Mouse (Mus musculus) liver, adult 10 weeks (tissue): ENCODE results near the gene Tmem87b. TPM values are rescaled to one million over a fixed set of nuclear protein-coding genes. Genes with fewer than 3 reads are reported as not detected.

Experiments
- polyA plus RNA-seq: library from polyadenylated mRNA; stranded (reverse); fragments of 350-450 nt; fragmentation: Illumina TruSeq; extraction: RNeasy Lipid Tissue Mini Kit (QIAGEN cat#74804); gene quantifications from one replicate; pipeline ENCODE4 v1.2.3, GENCODE M21; 2014; ENCODE audit warnings: low read depth, low replicate concordance

Gene Tmem87b
- polyA plus RNA-seq = 22.0 TPM

GRCm38 (mm10) chr2:128817786-128818681 lies at the start of gene Tmem87b:
Gene Tmem87b, plus strand, starts transcription at chr2:128818118.

DNA sequence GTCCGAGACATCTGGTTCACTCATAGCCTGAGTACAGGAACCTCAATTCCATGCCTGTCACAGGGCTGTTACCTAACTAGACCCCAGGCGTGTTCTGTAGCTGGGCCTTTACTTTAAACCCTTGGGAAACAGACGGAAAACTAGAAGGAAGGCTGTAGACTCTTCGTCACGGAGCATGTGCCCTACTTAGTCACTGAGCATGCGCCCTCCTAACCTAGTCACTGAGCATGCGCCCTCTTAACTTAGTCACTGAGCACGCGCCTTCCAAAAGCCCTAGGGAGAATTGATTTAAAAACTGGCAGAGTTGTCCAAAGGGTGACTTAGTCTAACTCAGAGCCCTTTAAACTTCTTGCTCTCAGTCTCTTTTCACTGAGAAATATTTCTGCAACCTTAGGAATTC lies 44.7 kb downstream of the Tmem87b start, which contains the start of gene Fbln7:
TSS of gene Fbln7 (plus strand) at position 346 of the 400 bp plus-strand sequence.

Other genes with a start within 250 kb of the Tmem87b start
- gene Spdye4c, start 226.9 kb upstream of the Tmem87b start, polyA plus RNA-seq = not detected
- 23.9 TPM for gene Anapc1, start 130.7 kb upstream of the Tmem87b start, polyA plus RNA-seq
- gene Mertk, start 119.2 kb upstream of the Tmem87b start, polyA plus RNA-seq = 19.6 TPM
- 0.29 TPM for gene Fbln7, start 44.9 kb downstream of the Tmem87b start, polyA plus RNA-seq
- gene Zc3h8, start 126.0 kb downstream of the Tmem87b start, polyA plus RNA-seq = 4.0 TPM
- gene Zc3h6, start 149.3 kb downstream of the Tmem87b start, polyA plus RNA-seq = 3.1 TPM
- 8.3 TPM for gene Gm10762, start 149.6 kb downstream of the Tmem87b start, polyA plus RNA-seq
- not detected for gene Vinac1, start 230.1 kb downstream of the Tmem87b start, polyA plus RNA-seq
- 2.0 TPM for gene Ttl, start 247.8 kb downstream of the Tmem87b start, polyA plus RNA-seq